Mouse (Mus musculus) urinary bladder, postnatal 10 days (tissue): ENCODE data around the gene Dupd1.
"Not testable (repeated sequence)": the region's sequence is repeated elsewhere in the genome, so short reads cannot be mapped to it uniquely, and the experiment has no call there.

ENCODE experiments used
- DNase-seq: peaks from one replicate; pipeline ENCODE4 v3.0.0; 2022; ENCODE audit warnings: low spot score

Dupd1 gene

DNA sequence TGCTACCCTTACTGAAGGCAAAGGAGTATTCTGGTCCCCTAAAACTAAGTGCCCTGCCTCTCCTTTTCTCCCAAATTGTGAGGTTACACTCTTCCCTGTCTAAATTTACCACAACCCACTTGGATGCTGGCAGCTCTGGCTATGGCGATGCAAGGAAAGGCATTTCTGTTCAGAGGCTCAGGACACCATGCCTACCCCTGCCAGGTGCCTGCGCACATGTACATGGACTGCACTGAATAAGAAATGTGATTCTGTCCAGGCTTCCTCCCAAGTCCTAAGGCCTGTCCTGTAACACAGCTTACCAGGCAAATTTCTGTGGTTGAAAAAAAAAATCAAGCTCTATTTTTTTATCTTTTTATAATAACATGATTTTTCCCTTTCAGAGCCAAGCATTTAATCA is 38.2 kb downstream of the Dupd1 start:
- no peak for DNase-seq

DNA sequence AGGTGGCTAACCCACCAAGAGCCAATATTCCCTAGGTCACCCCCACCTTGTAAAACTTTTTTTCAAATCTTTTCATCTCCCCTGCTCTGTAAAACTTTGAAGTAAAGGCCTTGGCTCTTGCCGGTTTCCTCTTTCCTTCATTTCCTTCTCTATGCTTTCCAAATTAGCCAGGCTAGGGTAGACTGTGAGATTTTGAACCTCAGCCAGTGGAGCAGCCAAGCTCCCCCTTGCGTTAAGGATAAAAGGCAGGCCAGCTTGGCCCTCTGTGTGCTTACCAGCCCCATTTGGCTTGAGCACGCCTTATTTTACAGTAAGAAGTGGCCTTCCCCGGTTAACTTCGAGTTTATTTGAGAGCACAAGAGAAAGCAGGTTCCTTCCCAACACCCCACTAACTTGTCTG is 39.9 kb downstream of the Dupd1 start:
- no peak for DNase-seq

DNA sequence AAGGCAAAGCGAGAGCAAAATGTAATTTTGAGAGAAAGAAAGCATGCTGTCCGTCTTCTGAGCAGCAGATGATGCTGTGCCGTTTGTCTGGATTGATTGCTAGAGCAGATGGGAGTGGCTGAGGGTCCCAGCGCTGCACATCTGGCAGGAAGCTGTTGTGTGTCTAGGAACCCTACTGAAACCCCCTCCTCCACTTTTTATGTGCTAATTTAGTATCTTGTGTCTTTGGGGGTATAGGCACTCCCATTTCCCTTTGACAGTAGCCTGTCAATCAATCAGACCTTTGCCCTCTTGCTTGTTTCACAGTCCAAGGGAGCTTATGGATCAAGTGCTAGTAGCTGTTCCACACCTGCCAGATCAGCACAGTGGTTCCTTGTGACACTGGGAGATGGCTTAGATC is 41.3 kb downstream of the Dupd1 start:
- no peak for DNase-seq

DNA sequence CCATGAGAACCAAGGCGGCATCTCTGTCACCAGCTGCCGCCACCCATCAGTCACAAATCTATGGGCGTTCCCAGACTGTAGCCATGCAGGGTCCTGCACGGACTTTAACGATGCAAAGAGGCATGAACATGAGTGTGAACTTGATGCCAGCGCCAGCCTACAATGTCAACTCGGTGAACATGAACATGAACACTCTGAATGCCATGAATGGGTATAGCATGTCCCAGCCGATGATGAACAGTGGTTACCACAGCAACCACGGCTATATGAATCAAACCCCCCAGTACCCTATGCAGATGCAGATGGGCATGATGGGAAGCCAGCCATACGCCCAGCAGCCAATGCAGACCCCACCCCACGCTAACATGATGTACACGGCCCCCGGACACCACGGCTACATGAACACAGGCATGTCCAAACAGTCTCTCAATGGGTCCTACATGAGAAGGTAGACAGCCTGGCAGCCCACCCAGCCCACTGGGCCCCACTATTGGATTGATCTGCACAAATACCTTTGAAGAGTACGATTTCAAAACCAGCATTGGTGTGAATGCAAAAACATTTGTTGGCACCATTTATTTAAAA is 43.9 kb downstream of the Dupd1 start:
- not testable (repeated sequence) for DNase-seq

DNA sequence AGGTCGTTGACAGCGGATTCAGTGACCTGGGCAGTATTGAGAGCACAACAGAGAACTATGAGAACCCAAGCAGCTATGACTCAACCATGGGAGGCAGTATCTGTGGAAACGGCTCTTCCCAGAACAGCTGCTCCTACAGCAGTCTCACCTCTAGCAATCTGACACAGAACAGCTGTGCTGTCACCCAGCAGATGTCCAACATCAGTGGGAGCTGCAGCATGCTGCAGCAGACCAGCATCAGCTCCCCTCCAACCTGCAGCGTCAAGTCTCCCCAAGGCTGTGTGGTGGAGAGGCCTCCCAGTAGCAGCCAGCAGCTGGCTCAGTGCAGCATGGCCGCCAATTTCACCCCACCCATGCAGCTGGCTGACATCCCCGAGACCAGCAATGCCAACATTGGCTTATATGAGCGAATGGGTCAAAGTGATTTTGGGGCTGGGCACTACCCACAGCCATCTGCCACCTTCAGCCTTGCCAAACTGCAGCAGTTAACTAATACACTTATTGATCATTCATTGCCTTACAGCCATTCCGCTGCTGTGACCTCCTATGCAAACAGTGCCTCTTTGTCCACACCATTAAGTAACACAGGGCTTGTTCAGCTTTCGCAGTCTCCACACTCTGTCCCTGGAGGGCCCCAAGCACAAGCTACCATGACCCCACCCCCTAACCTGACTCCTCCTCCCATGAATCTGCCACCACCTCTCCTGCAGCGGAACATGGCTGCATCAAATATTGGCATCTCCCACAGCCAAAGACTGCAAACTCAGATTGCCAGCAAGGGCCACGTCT is 44.5 kb downstream of the Dupd1 start:
- no peak for DNase-seq

DNA sequence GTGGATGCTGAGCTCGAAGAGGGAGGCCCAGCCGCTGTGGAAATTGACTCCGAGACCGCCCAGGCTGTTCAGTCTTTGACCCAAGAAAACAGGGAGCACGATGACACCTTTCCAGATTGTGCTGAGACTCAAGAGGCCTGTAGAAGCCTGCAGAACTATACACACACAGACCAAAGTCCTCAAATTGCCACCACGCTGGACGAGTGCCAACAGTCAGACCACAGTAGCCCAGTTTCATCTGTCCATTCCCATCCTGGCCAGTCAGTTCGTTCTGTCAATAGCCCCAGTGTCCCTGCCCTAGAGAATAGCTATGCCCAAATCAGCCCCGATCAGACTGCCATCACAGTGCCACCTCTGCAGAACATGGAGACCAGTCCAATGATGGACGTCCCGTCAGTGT is 45.2 kb downstream of the Dupd1 start:
- no peak for DNase-seq

DNA sequence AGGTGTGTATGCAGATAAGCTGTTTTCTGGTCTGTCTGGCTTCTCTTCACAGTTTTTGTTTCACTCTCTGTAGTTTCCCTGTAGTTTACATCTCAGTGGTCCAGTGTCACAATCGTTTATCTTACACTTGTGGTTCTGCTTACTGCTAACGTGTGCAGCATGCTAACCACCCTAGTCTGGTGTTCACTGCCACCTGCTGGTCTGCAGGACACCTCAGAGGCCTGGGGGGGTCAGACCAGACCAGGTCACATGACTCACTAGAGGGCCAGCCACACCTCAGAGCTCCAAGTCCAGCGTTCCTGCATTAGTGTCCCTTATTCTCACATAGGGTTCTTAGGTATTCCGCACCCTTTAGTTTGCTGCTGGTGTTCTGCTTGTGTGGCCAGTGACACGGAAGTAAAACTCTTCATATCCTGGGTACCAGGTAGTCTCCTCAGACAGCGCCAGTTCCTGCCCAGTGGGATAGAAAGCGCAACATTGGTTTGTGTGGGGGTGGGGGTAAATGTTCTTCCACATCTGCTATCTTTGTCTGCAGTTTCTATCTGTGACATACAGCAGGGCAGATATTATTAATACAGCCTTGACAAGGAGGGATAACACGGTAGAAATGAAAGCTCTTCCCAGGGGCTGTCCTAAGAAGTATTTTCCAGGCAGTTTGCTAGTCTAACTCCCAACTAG is 51.8 kb downstream of the Dupd1 start:
- no peak for DNase-seq

DNA sequence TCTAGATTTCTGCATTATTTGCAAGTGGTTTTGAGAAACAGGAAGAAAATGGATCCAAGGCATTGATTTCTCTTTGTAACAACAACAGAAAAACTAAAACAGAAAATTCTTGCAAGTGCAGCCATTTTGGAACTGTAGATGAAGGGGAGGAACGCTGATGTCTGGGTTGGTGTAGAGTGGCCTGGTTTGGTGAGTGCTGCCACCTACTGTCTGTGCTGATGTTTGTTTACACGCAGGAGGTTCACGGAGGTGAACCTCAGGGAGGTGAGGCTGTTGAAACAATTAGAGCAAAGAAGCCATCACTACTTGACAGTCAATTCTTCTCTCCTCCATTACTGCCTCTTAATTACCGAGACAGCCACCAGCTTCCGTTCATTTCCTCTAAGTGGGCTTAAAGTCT is 54.7 kb downstream of the Dupd1 start:
- DNase-seq, result no peak

DNA sequence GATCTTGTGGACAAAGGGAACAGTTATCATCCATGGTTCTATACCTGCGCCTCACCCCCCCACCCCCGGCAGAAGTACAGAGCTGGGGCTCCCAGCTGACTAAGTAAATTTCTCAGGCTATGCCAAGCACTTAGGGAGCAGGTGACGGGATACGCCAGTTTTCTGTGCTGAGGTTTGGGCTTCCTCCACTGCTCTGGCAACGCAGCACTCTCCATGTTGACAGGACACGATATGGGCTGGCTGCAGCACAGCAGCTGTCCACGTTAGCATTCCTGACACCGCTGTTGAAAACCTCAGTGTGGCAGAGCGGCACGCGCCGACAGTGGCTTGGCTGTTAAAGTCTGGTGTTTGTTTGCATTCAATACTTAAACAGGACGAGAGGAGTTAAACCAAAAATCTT is 55.2 kb downstream of the Dupd1 start:
- no peak for DNase-seq

DNA sequence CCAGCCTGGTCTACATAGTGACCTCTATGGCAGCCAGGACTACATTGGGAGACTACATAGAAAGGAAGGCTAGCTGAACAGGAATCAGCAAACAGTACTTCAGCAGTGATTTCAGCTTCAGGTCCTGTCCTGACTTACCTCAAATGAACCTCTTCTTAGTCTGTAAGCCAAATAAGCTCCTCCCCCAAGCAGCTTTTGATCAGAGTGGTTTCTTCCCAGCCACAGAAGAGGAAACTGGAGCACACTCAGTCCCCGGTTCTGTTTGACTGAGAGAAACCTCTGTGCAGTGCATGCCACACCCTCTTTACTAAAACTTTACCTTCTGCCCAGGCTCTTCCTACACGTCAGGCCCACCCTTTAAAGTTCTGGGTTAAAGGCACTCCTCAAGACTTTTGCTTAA is 60.6 kb downstream of the Dupd1 start:
- DNase-seq, result no peak

DNA sequence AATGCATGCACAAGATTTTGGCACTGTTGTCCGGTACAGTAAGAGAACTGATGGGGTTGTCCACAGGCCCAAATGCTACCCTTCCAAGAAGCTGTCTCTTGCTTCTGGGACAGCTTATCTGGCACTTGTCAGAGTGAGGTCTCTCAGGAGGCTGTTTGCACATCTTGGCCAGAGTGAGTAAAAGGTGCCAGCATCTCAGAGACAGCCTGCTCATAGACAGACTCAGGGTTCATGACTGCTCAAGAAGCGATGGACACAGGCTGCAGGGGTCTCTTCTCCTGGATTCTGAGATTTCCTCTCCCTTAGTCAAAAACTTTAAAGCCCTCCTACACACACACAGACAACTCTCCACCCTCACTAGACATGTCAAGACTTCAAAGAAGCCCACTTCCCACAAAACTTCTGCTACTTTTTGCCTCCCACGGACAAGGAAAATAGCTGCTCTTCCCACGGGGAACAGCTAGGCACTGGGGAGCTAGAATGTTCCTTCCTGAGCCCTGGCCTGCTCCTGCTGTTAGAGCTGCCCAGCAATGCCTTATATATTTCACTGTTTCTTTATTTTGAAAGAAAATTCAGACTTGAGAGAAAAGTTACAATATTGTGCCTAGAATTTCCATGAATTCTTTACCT is 73.5 kb downstream of the Dupd1 start:
- DNase-seq, result no peak

DNA sequence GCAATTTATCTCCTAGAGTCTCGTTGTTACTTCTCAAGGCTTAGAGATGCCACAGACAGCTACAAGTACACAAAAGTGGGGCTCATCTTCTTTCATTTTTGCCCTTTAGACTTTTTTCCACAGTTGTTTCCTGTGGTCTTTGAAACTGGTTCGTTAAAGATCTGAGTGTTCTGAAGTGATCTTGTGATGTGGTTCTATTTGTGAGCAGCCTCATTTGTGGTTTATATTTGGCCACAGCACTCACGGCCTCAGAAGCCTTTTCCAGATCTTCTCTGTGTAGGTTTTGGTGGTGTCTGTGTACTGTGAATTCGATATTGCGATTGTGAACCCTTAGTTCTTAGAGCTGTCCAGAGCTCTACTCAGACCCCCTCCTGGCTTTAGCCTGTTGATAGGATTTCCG is 77.8 kb downstream of the Dupd1 start:
- no peak for DNase-seq

DNA sequence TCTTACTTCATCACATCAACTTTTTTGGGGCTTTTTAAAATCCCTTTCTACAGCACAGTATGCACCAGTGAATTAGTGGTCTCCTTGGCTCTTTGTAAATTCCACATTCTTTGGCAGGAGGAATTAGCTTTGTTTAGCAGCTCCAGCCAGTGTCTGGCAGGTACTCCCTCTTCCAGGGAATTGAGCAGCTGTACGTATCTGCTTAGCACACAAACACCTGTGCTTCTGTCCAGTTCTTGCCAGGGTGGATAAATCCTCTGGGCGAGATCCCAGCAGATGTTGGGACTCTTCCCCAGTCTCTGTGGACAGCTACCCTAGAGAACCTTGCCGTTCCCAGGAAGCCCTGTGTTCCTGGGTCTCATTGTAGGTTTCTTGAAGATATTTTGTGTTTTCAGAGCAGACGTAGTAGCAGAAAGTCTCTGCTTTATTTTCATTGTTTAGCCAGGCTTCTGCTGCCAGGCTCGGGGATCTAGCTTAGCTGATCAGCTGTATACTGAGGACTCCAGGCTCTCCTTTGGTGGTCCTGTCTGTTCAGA is 82.6 kb downstream of the Dupd1 start:
- DNase-seq, result no peak
